Mouse (Mus musculus): Measurements from ENCODE around the gene Flywch2. TPM values are rescaled to one million over a fixed set of nuclear protein-coding genes. Genes with fewer than 3 reads are reported as not detected.

The Flywch2 gene
- polyA plus RNA-seq, 1 experiment from 2014 or later: 41.3 TPM

DNA sequence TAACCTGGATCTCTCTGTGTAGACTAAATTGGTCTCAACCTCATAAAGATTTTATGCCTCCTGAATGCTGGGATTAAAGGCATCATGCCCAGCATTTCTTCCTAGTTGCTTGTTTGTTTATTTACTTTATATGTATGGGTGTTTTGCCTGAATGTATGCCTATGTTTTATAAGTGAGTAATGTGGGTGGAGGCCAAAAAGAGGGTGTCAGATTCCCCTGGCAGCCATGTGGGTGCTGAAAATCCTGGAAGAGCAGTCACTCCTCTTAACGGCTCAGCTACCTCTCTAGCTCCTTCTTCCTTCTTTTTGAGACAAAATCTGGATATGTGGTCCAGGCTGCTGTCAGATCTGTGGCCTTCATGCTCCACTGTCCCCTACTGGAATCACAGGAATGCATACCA is 55.4 kb downstream of the Flywch2 start:
- WGBS: 63% methylated on average over 1 of the region's 1 CpGs
- DNase-seq (ENCODE audit: low spot score): no peak
- Histone ChIP-seq H3K36me3 (replicated peaks) (peaks cover 30% of the 10 kb centered on the region), H3K27ac (replicated peaks) (no peak overlapping the region), H3K27me3 (replicated peaks; ENCODE audit: low read depth, poor library complexity, severe bottlenecking) (no peaks in the 10 kb centered on the region), H3K4me3 (no peak overlapping the region), H3K9me3 (no peaks in the 10 kb centered on the region), H3K4me1 (peaks cover 21% of the 10 kb centered on the region)

Small RNA genes lying within 50 kb of the gene (microRNA-seq; reads per million reads assigned to microRNA genes)
- gene Mir5125: 1.8 reads per million

Other genes starting within 250 kb of the Flywch2 start
- 27.2 and 31.0 TPM in 2 replicates for gene Zfp213, start 221.8 kb downstream of the Flywch2 start, polyA plus RNA-seq (2016; fragmentation: Nextera tagmentation; extraction: Ambion mirVana)
- gene Zfp13, start 186.6 kb downstream of the Flywch2 start, polyA plus RNA-seq (2016; fragmentation: Nextera tagmentation; extraction: Ambion mirVana): 22.4 and 24.4 TPM in 2 replicates
- gene Zscan10, start 185.2 kb downstream of the Flywch2 start, polyA plus RNA-seq (2016; fragmentation: Nextera tagmentation; extraction: Ambion mirVana): 0.71 and 1.0 TPM in 2 replicates
- 0.68 and 0.69 TPM in 2 replicates for gene Mmp25, start 140.8 kb downstream of the Flywch2 start, polyA plus RNA-seq (2016; fragmentation: Nextera tagmentation; extraction: Ambion mirVana)
- gene Bicdl2, start 125.6 kb downstream of the Flywch2 start, polyA plus RNA-seq (2016; fragmentation: Nextera tagmentation; extraction: Ambion mirVana): 0.85 and 1.2 TPM in 2 replicates
- 30.4 and 39.7 TPM in 2 replicates for gene Hcfc1r1, start 112.5 kb downstream of the Flywch2 start, polyA plus RNA-seq (2016; fragmentation: Nextera tagmentation; extraction: Ambion mirVana)
- gene Thoc6, start 112.2 kb downstream of the Flywch2 start, polyA plus RNA-seq (2016; fragmentation: Nextera tagmentation; extraction: Ambion mirVana): 70.9 and 72.2 TPM in 2 replicates
- gene Tnfrsf12a, start 108.6 kb downstream of the Flywch2 start, polyA plus RNA-seq (2016; fragmentation: Nextera tagmentation; extraction: Ambion mirVana): 4.6 and 6.4 TPM in 2 replicates
- gene Cldn6, start 106.8 kb downstream of the Flywch2 start, polyA plus RNA-seq (2016; fragmentation: Nextera tagmentation; extraction: Ambion mirVana): 77.2 and 81.3 TPM in 2 replicates
- 10.5 and 13.5 TPM in 2 replicates for gene Cldn9, start 102.1 kb downstream of the Flywch2 start, polyA plus RNA-seq (2016; fragmentation: Nextera tagmentation; extraction: Ambion mirVana)
- gene 1520401A03Rik, start 63.3 kb downstream of the Flywch2 start, polyA plus RNA-seq (2016; fragmentation: Nextera tagmentation; extraction: Ambion mirVana): 0.05 TPM in 1 of 2 replicates, not detected in the other
- 61.6 and 62.0 TPM in 2 replicates for gene Pkmyt1, start 59.7 kb downstream of the Flywch2 start, polyA plus RNA-seq (2016; fragmentation: Nextera tagmentation; extraction: Ambion mirVana)
- 12.6 and 14.1 TPM in 2 replicates for gene Paqr4, start 45.2 kb downstream of the Flywch2 start, polyA plus RNA-seq (2016; fragmentation: Nextera tagmentation; extraction: Ambion mirVana)
- 8.3 and 9.6 TPM in 2 replicates for gene Kremen2, start 40.2 kb downstream of the Flywch2 start, polyA plus RNA-seq (2016; fragmentation: Nextera tagmentation; extraction: Ambion mirVana)
- 168 and 178 TPM in 2 replicates for gene Flywch1, start 14.5 kb downstream of the Flywch2 start, polyA plus RNA-seq (2016; fragmentation: Nextera tagmentation; extraction: Ambion mirVana)
- gene Srrm2, start 4.5 kb upstream of the Flywch2 start, polyA plus RNA-seq (2016; fragmentation: Nextera tagmentation; extraction: Ambion mirVana): 511 and 516 TPM in 2 replicates
- gene Elob, start 43.1 kb upstream of the Flywch2 start, polyA plus RNA-seq (2016; fragmentation: Nextera tagmentation; extraction: Ambion mirVana): 1,075 and 1,103 TPM in 2 replicates
- gene Prss33, start 50.0 kb upstream of the Flywch2 start, polyA plus RNA-seq (2016; fragmentation: Nextera tagmentation; extraction: Ambion mirVana): 0.21 TPM in 1 of 2 replicates, not detected in the other
- gene Prss32, start 57.8 kb upstream of the Flywch2 start, polyA plus RNA-seq (2016; fragmentation: Nextera tagmentation; extraction: Ambion mirVana): 0.45 TPM in 1 of 2 replicates, not detected in the other
- 3.2 and 3.6 TPM in 2 replicates for gene Prss41, start 58.1 kb upstream of the Flywch2 start, polyA plus RNA-seq (2016; fragmentation: Nextera tagmentation; extraction: Ambion mirVana)
- not detected in 2 replicates for gene Prss21, start 82.0 kb upstream of the Flywch2 start, polyA plus RNA-seq (2016; fragmentation: Nextera tagmentation; extraction: Ambion mirVana)
- not detected in 2 replicates for gene Dcpp1, start 94.8 kb upstream of the Flywch2 start, polyA plus RNA-seq (2016; fragmentation: Nextera tagmentation; extraction: Ambion mirVana)
- gene Dcpp2, start 94.8 kb upstream of the Flywch2 start, polyA plus RNA-seq (2016; fragmentation: Nextera tagmentation; extraction: Ambion mirVana): not detected in 2 replicates
- gene Dcpp3, start 131.4 kb upstream of the Flywch2 start, polyA plus RNA-seq (2016; fragmentation: Nextera tagmentation; extraction: Ambion mirVana): not detected in 2 replicates
- not detected in 2 replicates for gene Sbp, start 155.6 kb upstream of the Flywch2 start, polyA plus RNA-seq (2016; fragmentation: Nextera tagmentation; extraction: Ambion mirVana)
- gene Sbpl, start 169.2 kb upstream of the Flywch2 start, polyA plus RNA-seq (2016; fragmentation: Nextera tagmentation; extraction: Ambion mirVana): not detected in 2 replicates
- not detected in 2 replicates for gene Prss30, start 194.5 kb upstream of the Flywch2 start, polyA plus RNA-seq (2016; fragmentation: Nextera tagmentation; extraction: Ambion mirVana)
- gene Prss22, start 212.0 kb upstream of the Flywch2 start, polyA plus RNA-seq (2016; fragmentation: Nextera tagmentation; extraction: Ambion mirVana): 3.0 and 3.6 TPM in 2 replicates